Mouse (Mus musculus) neural tube, embryonic 14.5 days (tissue): ENCODE measurements around the gene Cend1. TPM values are rescaled to one million over a fixed set of nuclear protein-coding genes. Genes with fewer than 3 reads are reported as not detected.

ENCODE experiments used
- ATAC-seq: fragments of 200-750 bp; cut with Nextera tagmentation; 2 replicates; pipeline ENCODE4 v1.8.0; 2017; ENCODE audit warnings: low read depth, mild to moderate bottlenecking, moderate TSS enrichment, moderate library complexity
- H3K27ac ChIP-seq: fragments of 300-500 bp; sonication (generic); 2 replicates; pipeline ENCODE4 v1.5.1; 2014; ENCODE audit warnings: low read depth, mild to moderate bottlenecking, control low read depth, low read length, moderate library complexity, mixed read lengths
- H3K27me3 ChIP-seq: fragments of 300-500 bp; sonication (generic); 2 replicates; pipeline ENCODE4 v1.6.1; 2014; ENCODE audit warnings: low read length; ENCODE audit not compliant: control insufficient read depth, insufficient read depth
- H3K36me3 ChIP-seq: fragments of 300-500 bp; sonication (generic); 2 replicates; pipeline ENCODE4 v1.6.1; 2014; ENCODE audit warnings: low read length, mixed read lengths; ENCODE audit not compliant: control insufficient read depth, insufficient read depth
- H3K4me1 ChIP-seq: fragments of 300-500 bp; sonication (generic); 2 replicates; pipeline ENCODE4 v1.6.1; 2014; ENCODE audit warnings: low read length; ENCODE audit not compliant: control insufficient read depth, insufficient read depth
- H3K4me2 ChIP-seq: fragments of 300-500 bp; sonication (generic); 2 replicates; pipeline ENCODE4 v1.6.1; 2014; ENCODE audit warnings: mild to moderate bottlenecking, low read depth, low read length, control low read depth
- H3K4me3 ChIP-seq: fragments of 300-500 bp; sonication (generic); 2 replicates; pipeline ENCODE4 v1.5.1; 2014; ENCODE audit warnings: low read depth, low read length, control low read depth, mixed read lengths
- H3K9ac ChIP-seq: fragments of 300-500 bp; sonication (generic); replicated peaks from 2 replicates; pipeline ENCODE4 v1.6.1; 2014; ENCODE audit warnings: low read depth, mild to moderate bottlenecking, control low read depth, low read length, mixed read lengths
- H3K9me3 ChIP-seq: fragments of 300-500 bp; sonication (generic); 2 replicates; pipeline ENCODE4 v1.6.1; 2016; ENCODE audit warnings: low read length; ENCODE audit not compliant: control insufficient read depth
- WGBS: fragments of 180-500 bp; shearing (Covaris S2); extraction: QIAGEN DNeasy Blood & Tissue Kit; methylation state at CpG from one replicate; pipeline ENCODE4 v1.1.7; 2014; 5-methylcytosine and 5-hydroxymethylcytosine counted together
- polyA plus RNA-seq: library from polyadenylated mRNA; unstranded; fragments of >200 nt; fragmentation: Nextera tagmentation; extraction: Ambion mirVana; gene quantifications from 2 replicates; pipeline ENCODE4 v1.2.1, GENCODE M21; 2014

Cend1 gene
- polyA plus RNA-seq, 1 experiment from 2014 or later = 70.7 TPM

DNA sequence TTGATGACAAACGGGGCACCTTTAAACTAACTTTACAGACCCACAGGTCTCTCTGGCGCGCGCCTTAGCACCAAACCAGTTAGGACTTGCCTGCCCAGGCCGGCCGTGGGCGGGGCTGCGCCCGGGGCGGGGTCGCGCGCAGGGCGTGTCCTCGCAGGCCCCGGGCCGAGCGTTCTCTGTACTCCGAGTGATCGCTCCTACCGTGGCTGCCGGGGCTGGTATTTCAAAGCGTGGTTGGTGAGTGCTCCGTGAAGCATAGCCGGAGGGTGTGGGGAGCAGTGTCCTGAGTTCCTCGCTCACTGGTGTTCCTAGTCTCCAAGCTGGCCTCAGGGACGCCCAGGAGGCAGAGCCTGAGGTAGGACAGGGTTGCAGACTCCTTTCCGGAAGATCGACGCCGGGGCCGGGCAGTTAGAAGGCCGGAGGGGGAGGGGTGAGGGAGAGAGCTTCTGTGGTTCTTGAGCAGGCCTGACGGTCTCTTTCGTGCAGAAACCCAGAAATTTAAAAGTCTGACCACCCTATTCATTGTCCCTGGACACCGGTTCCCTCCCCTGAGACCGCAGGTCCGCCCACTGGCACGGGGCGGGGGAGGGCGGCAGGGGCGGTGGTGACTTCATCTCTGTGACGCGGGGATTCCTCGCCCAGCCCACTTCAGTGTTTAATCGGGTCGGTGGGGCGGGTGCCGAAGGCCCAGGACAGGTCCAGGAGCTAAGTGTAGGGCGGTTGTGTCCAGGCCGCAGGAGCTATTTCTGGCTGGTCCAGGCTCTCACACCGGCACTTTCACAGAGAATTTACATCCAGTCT lies 38.1 kb upstream of the Cend1 start, which contains the start of gene Cd151:
TSS of gene Cd151 (plus strand) at position 163 of the 801 bp plus-strand sequence.
- peak within 1 kb of the TSS; percentile 84 for H3K9ac ChIP-seq
- 1% methylated on average over 52 of the region's 52 CpGs for WGBS
- ATAC-seq = peak; percentile 50

DNA sequence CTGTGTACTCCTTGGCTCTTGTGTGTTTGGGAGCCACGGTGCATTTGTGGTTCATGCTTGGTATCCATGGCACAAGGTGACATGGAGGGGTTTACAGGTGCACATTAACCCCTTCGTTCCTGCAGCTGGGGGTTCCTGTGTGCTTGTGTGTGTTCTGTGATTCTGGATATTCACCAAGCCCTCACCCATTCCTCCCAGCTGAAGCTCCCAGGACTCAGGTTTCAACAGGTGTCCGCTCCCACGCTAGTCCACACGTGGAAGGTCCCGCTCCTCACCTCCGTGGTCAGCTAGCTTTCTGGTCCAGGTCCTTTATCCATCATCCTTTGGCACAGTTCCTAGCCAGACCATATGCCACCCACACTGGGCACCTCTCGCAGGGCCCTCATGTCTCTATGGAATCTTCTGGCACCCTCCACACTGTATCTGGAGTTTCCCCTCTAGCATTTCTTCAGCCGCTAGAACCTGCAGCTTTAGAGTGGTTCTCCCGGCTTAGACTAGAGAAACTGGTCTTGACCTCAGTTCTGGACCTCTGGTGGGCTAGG lies 37.4 kb upstream of the Cend1 start:
- ATAC-seq = no peak
- no peaks in the 10 kb centered on the region for H3K9me3 ChIP-seq
- 68% methylated on average over 10 of the region's 10 CpGs for WGBS
- H3K36me3 ChIP-seq = peaks cover 17% of the 10 kb centered on the region
- H3K4me3 ChIP-seq = peak overlapping the region; percentile 59
- H3K27ac ChIP-seq = no peak overlapping the region
- peaks cover 22% of the 10 kb centered on the region for H3K4me1 ChIP-seq
- peaks cover 34% of the 10 kb centered on the region for H3K27me3 ChIP-seq
- peak overlapping the region; percentile 60 for H3K4me2 ChIP-seq
- H3K9ac ChIP-seq = no peak overlapping the region

More for the DNA sequence above, 38.1 kb upstream of the Cend1 start, which contains the start of gene Cd151:
- Histone ChIP-seq H3K4me2 (peak within 1 kb of the TSS; percentile 60), H3K4me1 (peaks cover 20% of the 10 kb centered on the region), H3K36me3 (peaks cover 17% of the 10 kb centered on the region), H3K27me3 (peaks cover 28% of the 10 kb centered on the region), H3K9me3 (no peaks in the 10 kb centered on the region), H3K4me3 (peak within 1 kb of the TSS; percentile 59), H3K27ac (peak within 1 kb of the TSS; percentile 81)

DNA sequence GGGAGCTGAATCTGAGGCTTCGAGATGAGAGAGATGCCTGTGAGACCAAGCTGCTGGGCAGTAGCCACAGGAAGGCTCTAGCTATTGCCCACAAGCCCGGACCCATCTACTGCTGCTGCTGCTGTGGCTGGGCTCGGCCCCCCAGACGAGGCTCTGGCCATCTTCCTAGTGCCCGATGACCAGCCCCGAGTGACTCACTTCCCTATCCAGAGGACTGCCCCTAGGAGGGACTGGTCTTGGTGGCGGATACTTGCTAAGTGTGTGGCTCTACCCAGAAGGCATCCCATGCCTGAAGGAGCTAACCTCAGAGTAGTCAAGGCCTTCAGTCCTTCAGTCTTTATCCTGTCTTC lies 36.7 kb upstream of the Cend1 start:
- H3K27ac ChIP-seq = no peak overlapping the region
- 83% methylated on average over 7 of the region's 7 CpGs for WGBS
- ATAC-seq = no peak
- H3K9me3 ChIP-seq = no peaks in the 10 kb centered on the region
- H3K9ac ChIP-seq = no peak overlapping the region
- H3K4me1 ChIP-seq = peaks cover 22% of the 10 kb centered on the region
- H3K4me2 ChIP-seq = no peak overlapping the region
- H3K36me3 ChIP-seq = peaks cover 11% of the 10 kb centered on the region
- peaks cover 36% of the 10 kb centered on the region for H3K27me3 ChIP-seq
- H3K4me3 ChIP-seq = no peak overlapping the region

DNA sequence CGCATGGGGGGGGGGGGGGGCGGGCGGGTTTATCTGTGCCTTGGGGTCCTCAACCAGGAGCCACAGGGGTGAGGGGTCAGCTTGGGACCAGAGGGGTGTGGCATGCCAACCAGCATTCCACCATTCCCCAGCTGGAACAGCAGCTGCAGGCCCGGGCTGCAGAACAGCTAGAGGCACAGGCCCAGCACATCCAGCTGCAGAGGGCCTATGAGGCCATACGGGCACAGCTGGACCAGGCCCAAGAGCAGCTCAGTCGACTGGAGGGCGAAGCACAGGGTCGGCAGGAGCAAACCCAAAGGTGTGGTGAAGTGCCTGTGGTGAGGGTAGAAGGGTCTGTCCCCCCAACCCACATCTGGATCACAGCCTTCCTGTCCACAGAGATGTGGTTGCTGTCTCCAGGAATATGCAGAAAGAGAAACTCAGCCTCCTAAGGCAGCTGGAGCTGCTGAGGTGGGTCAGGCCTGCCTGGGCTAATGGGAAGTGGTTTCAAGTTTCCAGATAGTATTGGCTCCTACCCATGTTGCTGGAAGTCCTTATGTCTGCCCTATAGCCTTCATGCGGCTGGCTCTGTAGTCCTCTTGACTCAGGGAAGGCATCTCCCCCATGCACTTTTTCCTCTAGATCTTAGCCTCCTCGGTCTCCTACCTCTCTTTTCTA lies 36.2 kb upstream of the Cend1 start:
- H3K4me2 ChIP-seq = no peak overlapping the region

DNA sequence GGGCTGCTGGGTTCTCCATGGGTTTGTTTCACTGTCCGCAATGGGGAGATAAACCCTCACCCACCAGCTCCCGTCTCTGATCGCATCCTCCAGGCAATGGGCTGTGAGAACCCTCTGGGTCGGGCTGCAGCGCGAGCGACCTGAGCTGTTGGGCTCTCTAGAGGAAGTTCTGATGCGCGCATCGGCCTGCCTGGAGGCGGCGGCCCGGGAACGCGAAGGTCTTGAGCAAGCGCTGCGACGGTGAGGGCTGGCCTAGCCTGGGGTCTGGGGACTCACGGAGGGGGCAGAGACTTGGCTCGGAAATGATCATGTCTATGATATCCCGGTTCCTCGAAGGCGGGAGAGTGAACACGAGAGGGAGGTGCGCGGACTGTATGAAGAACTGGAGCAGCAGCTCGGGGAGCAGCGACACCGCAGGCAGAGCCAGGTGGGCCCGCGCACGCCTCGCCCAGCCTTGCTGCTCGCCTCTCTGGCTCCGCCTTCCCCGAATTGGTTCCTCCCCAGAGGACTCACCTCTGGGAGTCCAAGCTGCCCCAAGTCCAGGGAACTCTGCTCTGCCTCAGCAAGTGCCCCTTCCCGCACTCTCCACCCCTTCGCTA lies 35.4 kb upstream of the Cend1 start:
- peaks cover 20% of the 10 kb centered on the region for H3K4me1 ChIP-seq
- H3K9ac ChIP-seq = no peak overlapping the region
- H3K4me2 ChIP-seq = peak overlapping the region; percentile 32; the same call in 1 of the 2 replicates
- WGBS = 4% methylated on average over 35 of the region's 38 CpGs
- H3K27ac ChIP-seq = no peak overlapping the region
- H3K27me3 ChIP-seq = peaks cover 46% of the 10 kb centered on the region
- H3K4me3 ChIP-seq = peak overlapping the region; percentile 12; the same call in 1 of the 2 replicates
- peaks cover 1% of the 10 kb centered on the region; the same call in 1 of the 2 replicates for H3K36me3 ChIP-seq
- no peak for ATAC-seq
- H3K9me3 ChIP-seq = no peaks in the 10 kb centered on the region

More for the DNA sequence above, 36.2 kb upstream of the Cend1 start:
- Histone ChIP-seq H3K36me3 (peaks cover 7% of the 10 kb centered on the region), H3K9me3 (no peaks in the 10 kb centered on the region), H3K4me3 (no peak overlapping the region), H3K4me1 (peaks cover 22% of the 10 kb centered on the region), H3K27ac (no peak overlapping the region), H3K9ac (no peak overlapping the region), H3K27me3 (peaks cover 41% of the 10 kb centered on the region)
- WGBS = 38% methylated on average over 10 of the region's 10 CpGs
- no peak for ATAC-seq

DNA sequence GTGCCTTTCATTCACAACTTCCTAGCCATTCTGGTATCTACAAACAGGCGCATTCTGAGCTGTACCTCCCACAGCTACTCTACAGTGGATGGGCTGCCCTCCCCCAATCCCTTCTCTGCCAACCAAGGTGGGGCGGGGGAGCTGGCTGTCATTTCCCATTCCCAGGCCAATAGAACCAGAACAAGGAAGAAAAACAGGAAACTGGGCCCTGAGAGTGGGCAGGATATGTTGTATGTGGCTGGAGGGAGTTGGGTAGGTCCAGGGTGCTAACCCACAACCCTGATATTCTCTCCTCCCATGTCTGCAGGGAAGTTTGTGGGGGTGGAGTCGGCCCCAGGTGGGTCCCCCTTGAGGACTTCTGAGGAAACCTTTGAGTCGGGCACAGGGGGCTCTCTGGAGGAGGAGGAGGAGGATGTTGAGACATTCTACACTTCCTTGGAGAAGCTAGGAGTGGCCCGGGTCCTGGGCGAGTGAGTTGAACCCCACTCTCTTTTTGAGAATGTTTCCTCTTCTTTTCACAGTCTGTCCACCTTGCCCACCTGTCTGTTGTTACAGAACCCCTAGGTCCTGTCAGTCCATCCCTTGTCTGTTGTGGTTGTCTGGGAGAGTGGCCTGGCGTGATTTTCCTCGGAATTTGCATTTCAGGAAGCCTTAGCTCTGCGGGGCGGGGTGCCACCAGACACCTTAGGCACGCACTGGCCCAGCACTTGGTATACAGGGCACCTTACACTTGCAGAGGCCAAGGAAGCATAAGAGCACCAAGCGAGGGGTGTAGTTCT lies 34.7 kb upstream of the Cend1 start:
- Histone ChIP-seq H3K27me3 (peaks cover 52% of the 10 kb centered on the region), H3K4me2 (peak overlapping the region; percentile 32; the same call in 1 of the 2 replicates), H3K4me1 (peaks cover 13% of the 10 kb centered on the region), H3K9me3 (no peaks in the 10 kb centered on the region), H3K9ac (0 out of 2 replicates have a peak overlapping the region, but pooled peaks have one; percentile 1), H3K36me3 (peaks cover 8% of the 10 kb centered on the region; the same call in 1 of the 2 replicates), H3K27ac (no peak overlapping the region), H3K4me3 (no peak overlapping the region)
- 14% methylated on average over 12 of the region's 12 CpGs for WGBS
- no peak for ATAC-seq

DNA sequence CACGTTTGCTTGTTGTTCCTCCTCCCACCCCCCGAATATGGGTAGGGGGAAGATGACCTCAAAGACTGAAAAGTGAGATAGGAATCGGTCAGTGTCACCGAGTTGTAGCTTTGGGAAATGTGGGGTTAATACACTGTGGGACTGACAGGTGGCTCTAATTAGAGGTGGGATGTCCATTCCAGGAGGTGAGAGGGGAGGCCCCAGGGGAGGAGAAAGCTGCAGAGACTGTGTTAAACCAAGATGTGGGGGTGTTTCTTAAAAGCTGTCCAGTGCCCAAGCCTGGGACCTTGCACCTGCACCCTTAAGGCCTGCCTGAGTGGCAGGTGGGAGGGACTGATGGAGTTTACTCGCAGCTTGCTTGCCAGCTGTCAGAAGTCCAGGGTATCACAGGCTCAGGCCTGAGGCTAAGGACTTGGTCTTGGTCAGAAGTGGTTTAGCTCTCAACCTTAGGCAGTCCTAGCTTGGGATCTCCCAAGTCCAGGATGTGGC lies 33.1 kb upstream of the Cend1 start:
- H3K4me3 ChIP-seq = peak overlapping the region; percentile 18
- no peak for ATAC-seq
- peaks cover 9% of the 10 kb centered on the region; the same call in 1 of the 2 replicates for H3K4me1 ChIP-seq
- H3K27me3 ChIP-seq = peaks cover 52% of the 10 kb centered on the region
- H3K36me3 ChIP-seq = peaks cover 8% of the 10 kb centered on the region; the same call in 1 of the 2 replicates
- peak overlapping the region; percentile 45; the same call in 1 of the 2 replicates for H3K9ac ChIP-seq
- WGBS = 11% methylated on average over 5 of the region's 5 CpGs
- no peaks in the 10 kb centered on the region for H3K9me3 ChIP-seq
- no peak overlapping the region for H3K27ac ChIP-seq
- H3K4me2 ChIP-seq = peak overlapping the region; percentile 54; the same call in 1 of the 2 replicates
